Mouse (Mus musculus): ENCODE measurements around the gene Tescl. TPM values are rescaled to one million over a fixed set of nuclear protein-coding genes. Genes with fewer than 3 reads are reported as not detected.

Tescl gene
- not detected for total RNA-seq (2021)

DNA sequence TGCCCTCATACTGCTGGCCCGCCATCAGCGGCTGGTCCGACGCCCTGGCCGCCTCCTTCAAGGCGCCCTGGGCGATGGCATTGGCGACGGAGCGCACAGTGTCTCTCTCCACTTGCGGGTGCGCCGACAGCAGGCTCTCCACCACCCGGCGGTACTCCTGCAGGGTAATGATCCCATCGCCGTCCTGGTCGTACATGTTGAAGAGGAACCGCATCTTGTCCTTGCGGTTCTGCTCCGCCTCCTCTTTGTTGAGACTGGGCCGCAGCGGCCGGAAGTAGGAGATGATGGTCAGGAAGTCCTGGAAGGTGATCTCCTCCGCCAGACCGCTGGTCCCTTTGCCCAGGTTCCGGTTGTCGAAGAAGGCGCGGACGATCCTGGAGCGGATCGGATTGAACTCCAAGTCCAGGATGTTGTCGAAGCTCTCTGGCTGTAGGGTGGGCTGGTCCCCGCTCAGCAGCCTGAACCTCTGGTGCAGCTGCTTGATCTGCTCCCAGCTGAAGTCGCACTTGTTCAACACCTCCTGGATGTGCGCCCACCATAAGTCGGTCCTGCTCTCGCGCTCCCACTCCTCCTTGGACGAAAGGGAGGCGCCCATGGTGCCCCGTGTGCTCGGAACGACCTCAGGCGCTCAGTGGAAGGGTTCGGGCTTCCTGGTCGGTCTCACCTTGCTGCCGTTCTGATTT, at the start of gene Tescl:
TSS of gene Tescl (minus strand) at position 633 of the 683 bp plus-strand sequence.
- intact Hi-C loops (cut with DNase I): no loop called here
- no peak for DNase-seq (ENCODE audit: low spot score in 2 of 2)

DNA sequence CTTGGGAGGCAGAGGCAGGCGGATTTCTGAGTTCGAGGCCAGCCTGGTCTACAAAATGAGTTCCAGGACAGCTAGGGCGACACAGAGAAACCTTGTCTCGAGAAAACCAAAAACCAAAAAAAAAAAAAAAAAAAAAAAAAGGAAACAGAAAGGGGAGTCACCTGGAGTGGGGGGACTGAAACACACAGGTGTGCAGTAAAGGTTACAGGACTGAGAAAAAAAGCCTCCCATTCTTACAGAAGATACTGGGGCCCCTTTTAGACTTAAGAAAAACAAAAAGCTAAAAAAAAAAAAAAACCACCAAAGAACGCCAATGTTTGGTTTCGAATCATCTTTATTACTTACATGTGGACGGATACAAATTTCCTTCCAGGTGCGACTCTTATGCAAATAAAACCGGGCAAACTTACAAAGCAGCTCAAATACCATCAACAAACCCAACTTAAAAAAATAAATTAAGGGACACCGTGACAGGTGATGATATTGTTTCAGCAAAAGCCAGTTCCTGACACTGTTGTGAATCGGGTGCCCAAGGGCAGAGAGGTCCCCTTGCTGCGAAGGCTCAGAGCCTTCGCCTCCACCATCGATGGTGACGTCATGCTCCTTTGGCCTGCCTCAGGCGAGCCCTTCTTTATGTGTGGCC, 49.1 kb upstream of the Tescl start:
- DNase-seq (ENCODE audit: low spot score in 2 of 2): no peak
- intact Hi-C loops (cut with DNase I): no loop called here

DNA sequence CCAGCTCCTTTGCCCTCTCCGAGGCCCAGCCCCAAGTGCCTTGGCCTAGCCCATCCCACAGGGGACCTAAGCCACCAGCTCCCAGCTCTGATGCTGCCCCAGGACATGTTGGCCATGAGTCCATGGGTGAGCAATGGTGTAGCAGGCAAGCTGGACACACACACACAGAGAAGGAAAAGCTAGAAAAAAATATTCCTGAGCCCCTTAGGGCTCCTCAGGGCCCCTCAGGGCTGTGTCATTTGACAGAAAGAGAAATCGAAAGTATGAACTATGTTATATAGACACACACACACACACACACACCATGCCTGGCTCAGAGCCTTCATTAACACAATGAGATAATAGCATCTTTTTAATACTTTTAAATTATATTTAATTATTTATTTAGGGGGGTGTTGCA, 46.6 kb upstream of the Tescl start:
- no peak for DNase-seq (ENCODE audit: low spot score in 2 of 2)
- intact Hi-C loops (cut with DNase I): no loop called here

DNA sequence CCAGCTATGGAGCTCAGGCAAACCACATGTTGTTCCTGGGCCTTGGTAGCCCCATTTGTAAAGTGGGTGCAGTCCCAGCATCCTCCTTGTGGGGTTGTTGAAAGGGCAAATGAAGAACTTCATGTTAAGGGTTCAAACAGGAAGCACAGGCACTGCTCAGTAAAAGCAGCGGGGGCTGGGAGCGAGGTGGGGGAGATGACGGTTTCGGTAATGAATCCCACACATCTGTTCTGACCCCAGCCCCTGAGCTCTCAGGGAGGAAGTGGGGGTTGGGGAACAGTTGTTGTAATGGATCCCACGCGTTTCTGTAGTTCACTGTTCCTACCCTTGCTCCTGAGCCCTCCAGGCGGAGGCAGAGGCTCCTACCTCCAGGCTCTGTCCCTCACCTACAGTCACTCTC, 46.2 kb upstream of the Tescl start:
- DNase-seq (ENCODE audit: low spot score in 2 of 2): no peak
- intact Hi-C loops (cut with DNase I): no loop called here

DNA sequence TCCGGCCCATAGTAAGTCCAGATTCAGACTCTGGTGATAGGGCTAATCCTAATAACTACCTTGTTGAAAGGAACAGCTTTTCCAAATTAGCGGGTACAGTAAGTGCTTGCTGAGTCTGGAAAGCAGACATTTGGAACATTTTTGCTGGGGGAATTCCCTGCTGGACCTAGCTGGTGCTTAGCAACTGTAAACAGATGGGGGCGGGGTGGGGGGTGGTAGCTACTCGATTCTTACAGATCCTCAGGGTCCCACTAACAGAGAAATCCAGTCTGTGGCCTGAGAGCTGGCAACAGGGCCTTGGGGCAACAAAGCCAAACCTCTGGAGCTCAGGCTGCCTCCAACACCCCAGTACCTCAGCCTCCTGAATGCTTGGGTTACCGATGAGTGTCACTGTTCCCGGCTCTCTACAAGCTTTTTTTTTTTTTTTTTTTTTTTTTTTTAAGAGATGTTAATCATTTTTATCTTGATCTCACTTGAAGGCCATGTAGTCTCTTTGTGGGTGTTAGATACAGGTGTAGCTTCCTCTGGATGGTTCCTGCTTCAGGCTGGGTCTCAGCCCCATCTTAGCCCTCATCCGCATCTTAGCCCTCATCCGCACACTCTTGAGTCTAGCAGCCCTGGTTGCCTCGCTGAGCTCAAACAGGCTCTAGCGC, 44.4 kb upstream of the Tescl start:
- intact Hi-C loops (cut with DNase I): no loop called here
- no peak for DNase-seq (ENCODE audit: low spot score in 2 of 2)

DNA sequence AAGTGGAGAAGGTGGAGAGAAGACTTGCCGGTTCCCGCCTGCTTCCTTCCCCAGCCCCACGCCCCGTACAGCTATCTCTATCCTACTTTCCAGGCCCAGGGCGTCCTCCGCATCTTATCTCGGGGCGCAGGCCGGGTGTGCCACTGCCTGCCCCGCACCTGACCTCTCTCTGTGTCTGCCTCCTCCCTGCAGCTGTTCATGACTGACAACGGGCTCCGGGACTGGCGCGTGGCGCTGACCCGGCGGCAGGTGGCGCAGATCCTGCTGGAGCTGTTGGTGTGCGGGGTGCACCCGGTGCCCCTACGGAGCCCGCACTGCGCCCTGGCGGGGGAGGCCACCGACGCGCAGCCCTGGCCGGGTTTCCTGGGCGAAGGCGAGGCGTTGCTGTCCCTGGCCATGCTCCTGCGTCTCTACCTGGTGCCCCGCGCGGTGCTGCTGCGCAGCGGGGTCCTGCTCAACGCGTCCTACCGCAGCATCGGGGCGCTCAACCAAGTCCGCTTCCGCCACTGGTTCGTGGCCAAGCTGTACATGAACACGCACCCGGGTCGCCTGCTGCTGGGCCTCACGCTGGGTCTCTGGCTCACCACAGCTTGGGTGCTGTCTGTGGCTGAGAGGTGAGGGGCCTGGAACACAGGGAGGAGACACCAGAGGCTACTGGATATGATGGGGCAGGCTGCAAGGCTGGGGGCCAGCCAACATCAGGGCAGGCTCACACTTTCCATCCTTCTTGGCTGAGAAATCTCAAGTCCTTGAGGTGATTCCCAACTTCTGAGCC, 43.5 kb upstream of the Tescl start:
- intact Hi-C loops (cut with DNase I): no loop called here
- no peak for DNase-seq (ENCODE audit: low spot score in 2 of 2)

DNA sequence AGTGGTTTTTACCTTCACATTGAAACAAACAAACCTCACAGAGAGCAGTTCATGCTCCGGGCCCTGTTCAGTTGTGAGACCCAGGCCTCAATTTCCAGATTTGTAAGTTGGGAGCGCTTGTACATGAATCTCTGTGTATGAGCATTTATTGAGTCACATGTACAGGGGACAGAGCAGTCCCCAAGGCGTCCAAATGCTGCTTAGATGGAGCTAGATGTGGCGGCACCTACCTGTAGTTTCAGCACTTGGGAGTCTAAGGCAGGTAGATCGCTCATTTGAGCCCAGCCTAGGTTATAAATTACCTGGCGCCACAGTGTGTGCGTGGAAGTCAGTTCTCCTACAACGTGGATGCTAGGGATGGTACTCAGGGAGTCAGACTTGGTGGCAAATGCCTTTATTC, 42.7 kb upstream of the Tescl start:
- intact Hi-C loops (cut with DNase I): no loop called here
- DNase-seq (ENCODE audit: low spot score in 2 of 2): no peak

DNA sequence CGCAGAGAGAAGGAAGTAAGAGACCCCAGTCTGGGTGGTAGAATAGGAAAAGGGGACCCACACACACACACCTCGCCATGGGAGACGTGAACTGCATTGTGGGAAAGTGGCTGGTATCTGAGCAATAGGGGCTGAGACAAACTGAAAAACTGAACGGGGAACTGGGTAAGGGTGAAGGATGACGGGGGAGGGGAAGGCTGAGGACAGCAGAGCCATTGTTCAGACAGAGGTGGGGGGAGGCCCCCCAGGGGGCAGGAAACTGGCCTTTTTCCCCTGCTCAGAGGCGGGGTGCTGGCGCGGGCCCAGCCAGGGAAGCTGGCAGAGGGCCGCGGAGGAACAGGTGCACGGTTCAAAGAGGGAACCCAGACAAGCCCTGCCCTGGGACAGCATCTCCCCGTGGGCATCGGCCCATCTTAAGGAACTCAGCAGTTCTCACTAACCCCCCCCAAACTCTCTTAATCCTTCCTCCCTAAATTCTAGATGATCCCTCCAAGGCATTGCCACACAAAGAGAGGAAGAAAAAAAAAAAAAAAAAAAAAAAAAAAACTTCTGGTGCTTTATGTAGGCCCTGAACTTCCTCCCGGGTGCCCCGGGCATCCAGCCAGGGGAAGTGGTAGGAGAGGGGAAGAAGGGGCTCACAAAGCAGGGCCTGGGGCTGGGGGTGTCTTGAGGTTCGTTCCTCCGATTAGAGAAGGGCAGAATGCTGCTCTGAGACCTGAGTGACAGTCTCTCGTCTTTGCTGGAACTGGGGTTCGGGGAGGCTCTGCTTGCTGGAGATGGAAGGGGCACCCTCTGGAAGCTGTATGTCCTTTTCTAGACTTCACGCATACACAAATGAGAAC, 40.0 kb upstream of the Tescl start:
- DNase-seq (ENCODE audit: low spot score in 2 of 2): no peak
- intact Hi-C loops (cut with DNase I): no loop called here

DNA sequence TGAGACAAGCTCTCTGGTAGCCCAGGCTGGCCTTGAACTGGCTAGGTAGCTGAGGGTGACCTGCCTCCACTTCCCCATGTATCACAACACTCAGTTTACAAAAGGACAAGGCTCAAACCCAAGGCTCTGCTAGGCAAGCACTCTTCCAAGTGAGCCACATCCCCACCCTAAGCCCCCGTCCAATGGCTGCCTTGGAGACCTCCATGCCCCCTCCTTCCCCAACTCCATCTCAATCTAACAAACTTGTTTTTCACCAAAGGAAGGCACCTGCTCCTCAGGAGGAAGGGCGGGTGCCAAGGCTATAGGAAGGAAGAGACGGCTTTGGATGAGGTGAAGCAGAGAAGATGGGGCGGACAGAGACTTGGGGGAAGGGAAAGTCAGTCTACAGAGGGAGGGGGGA, 39.0 kb upstream of the Tescl start:
- DNase-seq (ENCODE audit: low spot score in 2 of 2): no peak
- intact Hi-C loops (cut with DNase I): no loop called here

DNA sequence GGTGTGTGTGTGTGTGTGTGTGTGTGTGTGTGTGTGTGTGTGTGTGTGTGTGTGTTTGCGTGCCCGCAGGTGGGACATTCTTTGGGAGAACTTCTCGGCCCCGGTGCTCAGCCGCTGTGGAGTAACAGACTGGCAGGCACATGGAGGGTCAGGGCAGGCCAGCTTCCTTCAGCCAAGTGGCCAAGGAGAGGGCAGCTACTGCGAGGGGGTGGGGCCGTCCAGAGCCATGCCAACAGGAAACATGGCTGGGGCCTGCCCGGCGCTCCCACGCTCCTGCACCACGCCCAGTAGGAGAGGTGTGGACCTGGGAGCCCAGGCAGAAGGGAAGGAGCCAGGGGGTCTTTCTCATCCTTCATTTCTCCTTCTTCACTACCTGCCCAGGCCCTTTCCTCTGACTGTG, 38.6 kb upstream of the Tescl start:
- DNase-seq (ENCODE audit: low spot score in 2 of 2): no peak
- intact Hi-C loops (cut with DNase I): no loop called here

DNA sequence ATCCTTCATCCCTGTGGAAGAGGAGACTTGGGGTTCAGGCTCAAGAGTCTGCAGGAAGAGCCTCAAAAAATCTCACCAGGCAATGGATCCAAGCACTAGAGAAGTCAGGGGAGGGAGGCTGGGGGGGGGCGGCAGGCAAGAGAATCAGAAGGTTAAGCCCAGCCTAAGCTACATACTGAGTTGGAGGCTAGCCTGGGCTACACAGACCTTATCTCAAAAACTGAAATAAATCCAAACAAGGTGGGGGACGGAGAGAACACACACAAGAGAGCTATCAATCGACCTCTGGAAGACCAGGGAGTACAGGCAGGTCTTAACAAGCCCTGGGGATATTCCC, 38.0 kb upstream of the Tescl start:
- DNase-seq (ENCODE audit: low spot score in 2 of 2): no peak
- intact Hi-C loops (cut with DNase I): no loop called here

DNA sequence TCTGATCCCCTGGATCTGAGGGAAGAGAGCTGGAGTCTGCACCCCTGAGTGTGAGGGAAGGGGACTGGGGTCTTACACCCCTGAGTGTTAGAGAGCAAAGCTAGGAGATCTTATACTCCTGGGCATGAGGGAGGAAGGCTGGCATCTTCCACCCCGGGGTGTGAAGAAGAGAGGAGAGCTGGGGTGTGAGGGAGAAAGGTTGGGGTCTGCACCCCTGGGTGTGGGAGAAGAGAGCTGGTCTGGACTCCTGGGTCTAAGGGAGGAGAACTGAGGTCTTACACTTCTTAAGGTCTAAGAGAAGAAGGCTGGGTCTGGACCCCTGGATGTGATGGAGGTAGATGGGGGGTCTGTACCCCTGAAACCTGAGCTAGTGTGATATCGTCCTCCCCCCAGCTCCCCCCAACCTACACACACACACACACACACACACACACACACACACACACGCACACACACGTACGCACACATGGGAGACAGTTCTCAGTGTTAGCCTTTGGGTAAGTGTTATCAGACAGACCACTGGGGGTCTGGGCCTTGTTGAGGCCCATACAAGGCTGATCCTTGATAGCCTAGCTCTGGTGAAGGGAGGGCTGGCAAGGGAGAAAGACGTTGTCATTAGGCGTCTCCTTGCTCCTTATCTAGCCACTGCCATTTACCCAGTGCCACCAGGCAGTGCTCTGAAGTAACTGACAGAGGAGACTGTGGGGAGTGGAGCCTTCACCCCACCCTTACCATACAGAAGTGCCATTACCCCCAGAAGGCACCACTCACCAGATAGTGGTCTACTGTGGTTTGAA, 37.5 kb upstream of the Tescl start:
- intact Hi-C loops (cut with DNase I): no loop called here
- no peak for DNase-seq (ENCODE audit: low spot score in 2 of 2)

DNA sequence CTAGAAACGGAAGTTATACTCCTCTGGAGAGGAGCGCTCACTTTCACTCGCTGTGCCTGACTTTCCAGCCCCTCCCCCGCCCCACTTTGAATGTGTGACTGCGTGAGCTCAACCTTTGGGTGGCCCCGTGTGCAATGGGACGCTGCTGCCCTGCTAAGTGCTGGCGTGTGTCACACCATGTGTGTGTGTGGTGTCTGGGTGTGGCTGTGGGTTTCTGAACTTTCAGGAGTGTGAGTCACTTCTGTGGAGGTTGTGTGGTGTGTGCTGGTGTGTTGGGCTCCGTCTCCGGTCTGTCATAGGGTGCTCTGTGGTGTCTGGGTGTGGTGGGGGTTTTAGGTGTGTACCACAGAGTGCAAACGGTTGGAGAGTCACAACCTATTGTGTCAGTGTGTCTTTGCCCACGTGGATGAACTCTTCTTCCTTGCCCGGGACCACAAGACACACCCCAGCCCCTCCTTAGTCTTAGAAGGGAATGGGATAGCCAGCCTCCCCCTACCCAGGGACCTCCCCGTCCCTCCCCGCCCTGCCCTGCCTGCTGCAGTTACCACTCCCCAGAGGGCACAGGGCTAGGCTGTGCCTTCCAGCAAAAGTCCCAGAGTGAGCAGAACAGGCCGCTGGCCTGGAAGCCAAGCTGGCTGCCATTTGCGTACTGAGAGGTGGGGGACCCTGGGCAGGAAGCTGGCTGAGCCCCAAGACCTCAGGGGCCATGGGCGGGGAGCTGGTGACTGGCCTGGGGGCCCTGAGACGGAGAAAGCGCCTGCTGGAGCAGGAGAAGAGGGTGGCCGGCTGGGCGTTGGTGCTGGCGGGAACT, 36.2 kb upstream of the Tescl start, which contains the start of gene Kcnn4:
TSS of gene Kcnn4 (plus strand) at position 533 of the 811 bp plus-strand sequence.
- DNase-seq (ENCODE audit: low spot score in 2 of 2): no peak
- intact Hi-C loops (cut with DNase I): no loop called here

DNA sequence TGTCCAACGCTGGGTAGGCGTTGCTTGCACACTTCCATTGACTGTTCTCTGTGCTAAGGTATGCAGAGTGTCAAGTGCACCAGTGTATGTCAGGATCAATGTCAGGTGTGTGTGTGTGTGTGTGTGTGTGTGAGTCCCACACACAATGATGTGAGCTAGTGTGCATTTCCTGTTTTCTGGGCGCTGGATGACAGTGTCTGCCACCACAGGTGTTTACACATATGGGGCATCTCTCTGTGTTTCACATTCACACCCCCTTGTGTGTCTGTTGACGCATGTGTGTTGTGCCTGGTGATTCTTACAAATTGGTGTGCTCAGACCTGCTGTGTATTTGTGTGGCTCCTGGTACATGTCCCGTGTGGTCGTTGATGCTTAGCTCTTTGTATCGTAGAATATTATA, 35.2 kb upstream of the Tescl start:
- intact Hi-C loops (cut with DNase I): no loop called here
- DNase-seq (ENCODE audit: low spot score in 2 of 2): no peak

DNA sequence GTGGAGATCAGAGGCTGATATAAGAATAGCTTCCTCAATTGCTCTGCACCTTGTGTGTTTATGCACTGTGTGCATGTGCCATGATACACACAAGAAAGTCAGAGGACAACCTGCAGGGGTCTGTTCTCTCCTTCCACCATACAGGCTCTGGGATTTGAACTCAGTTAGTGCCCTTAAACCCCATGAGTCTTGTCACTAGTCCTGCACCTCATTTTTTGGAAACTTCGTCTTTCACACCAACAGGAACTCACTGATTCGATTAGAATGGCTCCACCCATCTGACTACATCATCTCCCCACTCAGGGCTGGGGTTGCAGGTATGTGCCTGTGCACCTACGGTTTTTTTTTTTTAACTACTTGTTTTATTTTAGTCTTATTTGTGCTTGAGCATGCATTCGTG, 34.5 kb upstream of the Tescl start:
- intact Hi-C loops (cut with DNase I): no loop called here
- no peak for DNase-seq (ENCODE audit: low spot score in 2 of 2)

DNA sequence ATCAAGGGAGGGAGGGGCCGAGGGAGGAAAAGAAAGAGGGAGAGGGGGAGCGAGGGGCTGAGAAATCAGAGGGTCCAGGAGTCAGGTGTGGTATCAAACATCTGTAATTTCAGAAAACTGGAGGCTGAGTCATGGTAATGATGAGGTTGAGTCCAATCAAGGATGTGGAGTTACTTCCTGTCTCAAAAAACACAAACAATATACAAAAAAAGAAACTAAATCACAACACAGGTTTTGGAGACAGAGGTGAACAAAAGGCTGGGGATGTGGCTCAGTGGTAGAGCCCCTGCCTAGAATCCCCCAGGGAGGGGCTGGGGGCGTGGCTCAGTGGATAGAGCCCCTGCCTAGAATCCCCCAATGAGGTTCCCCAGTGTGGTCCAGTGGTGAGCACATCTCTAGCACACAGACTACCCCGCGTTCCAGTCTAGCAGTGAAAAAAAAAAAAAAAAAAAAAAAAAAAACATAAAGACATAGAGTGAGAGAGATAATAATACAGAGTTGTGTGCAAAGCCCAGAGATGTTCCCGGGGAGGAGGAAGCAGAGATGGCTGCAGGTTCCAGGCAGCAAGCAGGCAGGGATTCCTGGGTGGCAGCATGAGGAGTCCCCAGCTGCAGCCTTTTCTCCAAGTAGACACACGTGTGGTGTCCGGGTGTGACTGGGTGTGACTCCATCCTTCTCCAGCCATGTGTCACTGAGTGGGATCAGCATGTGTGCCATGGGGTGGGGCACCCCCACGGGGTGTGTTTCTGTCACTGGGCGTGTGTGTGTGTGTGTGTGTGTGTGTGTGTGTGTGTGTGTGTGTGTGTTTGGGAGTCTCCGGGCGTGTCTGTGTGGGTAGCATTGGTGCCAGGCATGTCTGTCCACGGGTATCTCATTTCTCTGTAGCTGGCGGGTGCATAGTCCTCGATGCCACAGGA, 33.2 kb upstream of the Tescl start:
- intact Hi-C loops (cut with DNase I): no loop called here
- DNase-seq (ENCODE audit: low spot score in 2 of 2): no peak
